Mouse (Mus musculus) kidney, embryonic 15.5 days (tissue): ENCODE results near the gene Camk2d. TPM values are rescaled to one million over a fixed set of nuclear protein-coding genes. Genes with fewer than 3 reads are reported as not detected.

Source experiments
- ATAC-seq: fragments of 200-750 bp; cut with Nextera tagmentation; replicated peaks from 2 replicates; pipeline ENCODE4 v1.8.0; 2017; ENCODE audit warnings: moderate TSS enrichment; ENCODE audit not compliant: low FRiP score
- H3K27ac ChIP-seq: fragments of 300-500 bp; sonication (generic); 2 replicates; pipeline ENCODE4 v1.5.1; 2015; ENCODE audit warnings: mild to moderate bottlenecking, inconsistent platforms
- H3K27me3 ChIP-seq: fragments of 300-500 bp; sonication (generic); 2 replicates; pipeline ENCODE4 v1.6.1; 2015; ENCODE audit warnings: inconsistent platforms
- H3K36me3 ChIP-seq: fragments of 300-500 bp; sonication (generic); 2 replicates; pipeline ENCODE4 v1.6.1; 2015; ENCODE audit warnings: inconsistent platforms
- H3K4me1 ChIP-seq: fragments of 300-500 bp; sonication (generic); 2 replicates; pipeline ENCODE4 v1.6.1; 2015; ENCODE audit warnings: inconsistent platforms
- H3K4me2 ChIP-seq: fragments of 300-500 bp; sonication (generic); 2 replicates; pipeline ENCODE4 v1.6.1; 2015; ENCODE audit warnings: moderate library complexity, mild to moderate bottlenecking, inconsistent platforms
- H3K4me3 ChIP-seq: fragments of 300-500 bp; sonication (generic); replicated peaks from 2 replicates; pipeline ENCODE4 v1.5.1; 2015; ENCODE audit warnings: mild to moderate bottlenecking, inconsistent platforms
- H3K9ac ChIP-seq: fragments of 300-500 bp; sonication (generic); 2 replicates; pipeline ENCODE4 v1.6.1; 2015; ENCODE audit warnings: mild to moderate bottlenecking, inconsistent platforms
- H3K9me3 ChIP-seq: fragments of 300-500 bp; sonication (generic); replicated peaks from 2 replicates; pipeline ENCODE4 v1.6.1; 2016; ENCODE audit warnings: inconsistent platforms
- WGBS: fragments of 180-500 bp; shearing (Covaris S2); methylation state at CpG from one replicate; pipeline ENCODE4 v1.1.7; 2015; ENCODE audit warnings: mixed read lengths; 5-methylcytosine and 5-hydroxymethylcytosine counted together
- polyA plus RNA-seq: library from polyadenylated mRNA; unstranded; fragments of >200 nt; fragmentation: Nextera tagmentation; extraction: Ambion mirVana; gene quantifications from 2 replicates; pipeline ENCODE4 v1.2.1, GENCODE M21; 2015

Camk2d gene
- polyA plus RNA-seq, 1 experiment from 2014 or later, result 30.6 TPM

DNA sequence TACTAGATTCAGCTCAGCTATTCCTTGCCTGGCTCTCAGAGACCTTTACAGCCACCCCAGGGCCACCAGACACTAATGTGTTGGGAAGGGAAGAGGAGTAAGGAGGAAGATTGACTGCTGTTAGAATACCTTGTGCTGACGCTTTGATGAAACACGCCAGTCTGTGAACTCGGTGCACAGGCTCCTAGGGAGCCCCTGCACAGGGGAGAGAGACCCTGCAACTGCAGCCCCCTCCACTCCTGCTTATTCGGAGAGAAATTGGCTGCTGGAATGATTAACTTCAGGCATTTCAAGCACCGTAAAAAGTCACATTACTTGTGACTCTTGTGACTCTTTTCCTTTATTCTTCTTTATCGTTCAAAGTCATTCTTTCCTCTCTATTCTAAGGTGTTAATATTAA is 75.2 kb downstream of the Camk2d start:
- Histone ChIP-seq H3K9ac (no peak overlapping the region), H3K4me2 (no peak overlapping the region), H3K9me3 (no peaks in the 10 kb centered on the region), H3K4me3 (no peak overlapping the region), H3K27me3 (no peaks in the 10 kb centered on the region), H3K36me3 (no peaks in the 10 kb centered on the region), H3K27ac (0 out of 2 replicates have a peak overlapping the region, but pooled peaks have one; percentile 16), H3K4me1 (peaks cover 15% of the 10 kb centered on the region)
- 39% methylated on average over 6 of the region's 6 CpGs for WGBS
- ATAC-seq, result peak; percentile 36; the same call in 1 of the 2 replicates

DNA sequence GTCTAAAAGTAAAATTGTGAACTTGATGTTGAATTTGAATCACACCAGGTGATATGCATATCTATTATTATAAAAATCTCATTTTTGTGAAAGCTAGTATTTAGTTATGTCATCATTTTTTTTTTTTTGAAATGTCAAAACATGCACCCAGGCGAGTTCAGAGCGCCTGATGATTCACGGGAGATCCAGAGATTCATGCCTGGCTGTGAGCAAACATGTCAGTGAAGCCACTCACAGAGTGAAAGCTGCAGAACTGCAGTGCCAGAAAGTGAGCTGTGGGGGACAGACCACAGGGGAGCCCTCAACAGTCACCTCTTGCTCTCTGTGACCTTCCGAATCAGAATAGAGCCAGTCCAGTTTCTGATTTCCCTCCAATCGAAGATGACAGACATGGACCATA is 84.9 kb downstream of the Camk2d start:
- no peaks in the 10 kb centered on the region for H3K36me3 ChIP-seq
- 88% methylated on average over 5 of the region's 5 CpGs for WGBS
- H3K4me1 ChIP-seq, result peaks cover 5% of the 10 kb centered on the region
- no peak overlapping the region for H3K27ac ChIP-seq
- H3K27me3 ChIP-seq, result no peaks in the 10 kb centered on the region
- no peak overlapping the region for H3K9ac ChIP-seq
- no peaks in the 10 kb centered on the region for H3K9me3 ChIP-seq
- no peak overlapping the region for H3K4me2 ChIP-seq
- H3K4me3 ChIP-seq, result no peak overlapping the region
- ATAC-seq, result no peak

DNA sequence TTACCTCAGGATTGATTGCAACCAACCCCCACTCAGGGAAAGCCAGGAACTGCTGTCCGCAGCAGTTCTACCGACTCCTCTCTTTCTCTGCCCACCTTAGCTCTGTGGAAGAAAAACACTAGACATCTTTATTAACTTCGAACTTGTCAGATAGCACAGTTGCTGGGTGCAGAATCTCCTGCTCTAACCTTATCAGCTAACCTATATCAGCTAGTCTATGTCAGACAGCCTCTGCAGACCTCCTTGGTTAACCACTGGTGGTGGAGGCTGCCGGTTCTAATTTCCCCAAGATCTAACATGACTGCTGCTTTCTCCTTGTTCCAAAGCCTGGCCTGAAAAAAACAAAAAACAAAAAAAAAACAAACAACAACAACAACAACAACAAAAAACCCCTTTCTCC is 85.9 kb downstream of the Camk2d start:
- no peaks in the 10 kb centered on the region for H3K36me3 ChIP-seq
- H3K9me3 ChIP-seq, result no peaks in the 10 kb centered on the region
- no peak overlapping the region for H3K4me3 ChIP-seq
- no peak overlapping the region for H3K27ac ChIP-seq
- no peak for ATAC-seq
- WGBS, result 56% methylated on average over 4 of the region's 4 CpGs
- H3K27me3 ChIP-seq, result no peaks in the 10 kb centered on the region
- peaks cover 5% of the 10 kb centered on the region for H3K4me1 ChIP-seq
- H3K4me2 ChIP-seq, result no peak overlapping the region
- H3K9ac ChIP-seq, result no peak overlapping the region

DNA sequence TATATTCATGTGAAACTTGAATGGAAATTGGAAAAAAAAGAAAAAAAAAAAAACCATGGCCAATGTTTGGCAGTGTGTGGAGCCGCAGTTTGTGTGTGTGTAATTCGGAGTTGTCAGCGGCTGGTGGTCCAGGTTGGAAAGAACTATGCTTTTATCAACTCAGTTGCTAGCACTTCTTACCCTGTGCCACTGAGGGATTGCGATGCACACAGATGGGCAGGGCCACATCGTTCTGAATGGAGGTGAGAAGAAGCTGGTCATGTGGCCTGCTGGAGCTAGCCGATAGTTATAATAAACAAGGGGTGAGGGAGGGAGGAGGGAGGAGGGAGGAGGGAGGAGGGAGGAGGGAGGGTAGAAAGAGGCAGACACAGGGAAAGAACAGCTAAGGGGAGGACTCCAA is 89.3 kb downstream of the Camk2d start:
- no peak for ATAC-seq
- H3K4me3 ChIP-seq, result no peak overlapping the region

DNA sequence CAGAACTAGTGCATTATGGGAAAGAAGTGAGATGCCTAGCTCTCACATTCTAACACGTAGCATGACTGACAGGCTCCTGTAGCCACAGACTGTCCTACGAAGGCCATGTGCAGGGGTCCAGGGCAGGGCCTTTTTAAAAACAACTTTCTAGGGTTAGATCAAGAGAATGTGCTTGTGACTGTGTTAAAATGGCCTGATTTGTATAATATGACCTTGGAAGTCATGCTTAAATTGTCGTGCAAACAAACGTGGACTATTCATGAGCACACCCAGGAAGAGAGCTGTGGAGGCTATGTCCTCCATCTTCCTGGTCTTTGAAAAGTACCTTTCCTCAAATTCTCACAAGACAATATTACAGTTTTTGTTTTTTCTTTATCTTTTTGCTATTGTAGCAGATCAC is 91.0 kb downstream of the Camk2d start:
- H3K4me2 ChIP-seq, result no peak overlapping the region
- WGBS, result 79% methylated on average over 4 of the region's 4 CpGs
- H3K4me1 ChIP-seq, result peaks cover 4% of the 10 kb centered on the region
- no peak overlapping the region for H3K27ac ChIP-seq
- no peak overlapping the region for H3K9ac ChIP-seq
- no peaks in the 10 kb centered on the region for H3K9me3 ChIP-seq
- no peaks in the 10 kb centered on the region for H3K27me3 ChIP-seq
- no peak overlapping the region for H3K4me3 ChIP-seq
- no peak for ATAC-seq
- H3K36me3 ChIP-seq, result no peaks in the 10 kb centered on the region

More for the DNA sequence above, 89.3 kb downstream of the Camk2d start:
- no peak overlapping the region for H3K9ac ChIP-seq
- no peak overlapping the region for H3K4me2 ChIP-seq
- peaks cover 5% of the 10 kb centered on the region for H3K4me1 ChIP-seq
- H3K27ac ChIP-seq, result no peak overlapping the region
- WGBS, result 68% methylated on average over 6 of the region's 6 CpGs
- no peaks in the 10 kb centered on the region for H3K27me3 ChIP-seq
- no peaks in the 10 kb centered on the region for H3K36me3 ChIP-seq
- H3K9me3 ChIP-seq, result no peaks in the 10 kb centered on the region

DNA sequence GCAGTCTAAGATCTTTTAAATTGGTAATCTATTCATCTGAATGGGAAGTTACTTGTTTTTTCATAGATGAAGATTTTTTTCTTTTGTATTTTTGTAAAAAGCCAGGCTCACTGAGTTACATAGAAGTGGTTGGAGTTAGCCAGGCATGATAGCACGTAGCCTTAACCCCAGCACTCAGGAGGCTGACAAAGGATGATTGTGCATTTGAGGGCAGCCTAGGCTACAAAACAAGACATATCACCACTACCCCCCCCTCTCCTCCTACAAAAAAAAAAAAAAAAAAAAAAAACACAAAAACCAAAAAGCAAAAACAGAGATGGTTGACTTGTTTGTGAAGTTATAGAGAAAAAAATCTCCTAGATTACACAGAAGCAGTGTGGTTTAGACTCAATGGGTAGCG is 92.4 kb downstream of the Camk2d start:
- no peaks in the 10 kb centered on the region for H3K27me3 ChIP-seq
- no peaks in the 10 kb centered on the region for H3K36me3 ChIP-seq
- no peak overlapping the region for H3K27ac ChIP-seq
- H3K9me3 ChIP-seq, result no peaks in the 10 kb centered on the region
- 83% methylated on average over 2 of the region's 2 CpGs for WGBS
- peaks cover 15% of the 10 kb centered on the region for H3K4me1 ChIP-seq
- H3K4me3 ChIP-seq, result no peak overlapping the region
- no peak overlapping the region for H3K9ac ChIP-seq
- ATAC-seq, result no peak
- H3K4me2 ChIP-seq, result no peak overlapping the region

DNA sequence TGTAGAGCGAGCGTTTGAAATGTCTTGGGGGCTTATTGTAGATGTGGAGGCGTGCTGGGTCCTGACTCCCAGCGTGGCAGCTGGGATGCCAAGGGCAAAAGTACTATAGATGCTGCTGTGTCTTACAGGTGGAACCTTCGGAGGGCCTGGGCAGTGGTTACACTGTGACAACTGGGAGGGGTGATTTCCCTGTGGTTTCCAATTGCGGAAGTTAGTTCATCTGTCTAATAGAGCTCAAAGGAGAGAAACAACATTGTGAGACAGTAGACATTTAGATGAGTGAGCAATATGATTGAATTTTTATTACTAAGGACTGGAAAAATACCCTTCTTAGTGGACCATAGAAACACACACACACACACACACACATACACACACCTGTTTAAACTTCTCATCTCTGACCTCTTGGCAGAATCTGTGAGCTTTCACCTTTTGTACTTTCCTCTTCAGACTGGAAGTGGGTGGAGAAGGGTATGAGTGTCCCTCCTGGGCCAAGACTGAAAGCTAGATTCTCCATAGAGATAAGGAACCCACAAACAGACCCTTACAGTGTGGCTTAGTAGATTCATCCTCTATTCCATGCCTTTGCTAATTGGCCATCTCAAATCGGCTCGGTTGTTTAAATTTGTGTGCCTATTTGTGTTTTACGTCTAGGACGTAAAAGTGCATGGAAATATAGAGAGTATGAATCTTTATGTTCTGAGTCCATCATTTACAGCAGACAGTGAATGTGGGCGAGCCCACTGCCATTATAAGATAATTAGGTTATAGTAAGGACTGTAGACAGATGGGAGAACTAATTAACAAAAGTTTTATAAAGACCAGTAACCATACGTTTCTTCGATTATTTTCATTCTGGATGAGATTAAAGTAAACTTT is 94.8 kb downstream of the Camk2d start:
- Histone ChIP-seq H3K27me3 (no peaks in the 10 kb centered on the region), H3K9ac (no peak overlapping the region), H3K4me1 (peaks cover 31% of the 10 kb centered on the region), H3K27ac (no peak overlapping the region), H3K9me3 (no peaks in the 10 kb centered on the region), H3K4me3 (no peak overlapping the region), H3K4me2 (no peak overlapping the region), H3K36me3 (no peaks in the 10 kb centered on the region)
- ATAC-seq, result no peak
- WGBS, result 82% methylated on average over 13 of the region's 13 CpGs

DNA sequence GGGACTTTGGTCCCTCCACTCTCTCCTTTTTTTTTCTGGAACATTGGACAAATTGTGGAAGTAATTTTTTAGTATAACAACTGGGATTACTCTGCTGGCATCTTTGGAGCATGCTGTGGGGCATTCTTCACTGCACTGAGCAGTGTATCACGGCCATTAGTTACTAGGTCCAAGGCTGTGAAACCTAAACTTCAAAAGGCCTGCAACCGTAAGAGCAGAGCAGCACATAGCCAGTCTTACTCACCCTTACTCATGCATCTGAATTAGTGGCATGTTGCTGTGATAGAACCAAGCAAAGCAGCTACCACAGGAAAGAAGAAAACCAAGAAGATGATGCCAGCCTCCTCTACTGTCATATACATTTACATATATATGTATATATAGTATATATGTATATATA is 95.5 kb downstream of the Camk2d start:
- ATAC-seq, result no peak
- Histone ChIP-seq H3K9me3 (no peaks in the 10 kb centered on the region), H3K4me1 (peaks cover 31% of the 10 kb centered on the region), H3K4me2 (no peak overlapping the region), H3K27ac (no peak overlapping the region), H3K9ac (no peak overlapping the region), H3K27me3 (no peaks in the 10 kb centered on the region), H3K4me3 (no peak overlapping the region), H3K36me3 (no peaks in the 10 kb centered on the region)
- WGBS, result 81% methylated on average over 2 of the region's 2 CpGs

DNA sequence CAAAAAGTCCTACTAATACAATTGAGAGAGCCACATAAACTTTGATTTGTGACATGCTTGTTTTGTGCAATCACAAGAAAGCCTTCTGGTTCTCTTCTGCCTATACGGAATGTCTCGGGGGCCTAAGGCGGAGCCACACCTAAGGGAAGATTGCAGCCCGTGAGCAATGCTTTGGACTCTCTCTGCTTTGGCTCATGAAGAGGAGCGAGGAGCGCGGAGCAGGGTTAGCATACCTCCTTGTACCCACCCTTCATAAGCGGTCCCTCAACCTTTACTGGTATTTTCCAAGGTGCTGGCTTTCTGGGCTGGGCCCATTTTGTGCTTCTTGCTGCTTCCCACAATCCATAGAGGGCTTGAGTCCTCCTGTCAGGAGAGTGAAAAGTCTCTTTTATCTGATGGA is 96.7 kb downstream of the Camk2d start:
- ATAC-seq, result peak; percentile 17; the same call in 1 of the 2 replicates
- H3K9me3 ChIP-seq, result no peaks in the 10 kb centered on the region
- peak overlapping the region; percentile 6; the same call in 1 of the 2 replicates for H3K4me3 ChIP-seq
- peak overlapping the region; percentile 28 for H3K27ac ChIP-seq
- H3K9ac ChIP-seq, result no peak overlapping the region
- WGBS, result 45% methylated on average over 8 of the region's 8 CpGs
- H3K4me2 ChIP-seq, result peak overlapping the region; percentile 43
- H3K36me3 ChIP-seq, result no peaks in the 10 kb centered on the region
- H3K27me3 ChIP-seq, result no peaks in the 10 kb centered on the region
- peaks cover 31% of the 10 kb centered on the region for H3K4me1 ChIP-seq

DNA sequence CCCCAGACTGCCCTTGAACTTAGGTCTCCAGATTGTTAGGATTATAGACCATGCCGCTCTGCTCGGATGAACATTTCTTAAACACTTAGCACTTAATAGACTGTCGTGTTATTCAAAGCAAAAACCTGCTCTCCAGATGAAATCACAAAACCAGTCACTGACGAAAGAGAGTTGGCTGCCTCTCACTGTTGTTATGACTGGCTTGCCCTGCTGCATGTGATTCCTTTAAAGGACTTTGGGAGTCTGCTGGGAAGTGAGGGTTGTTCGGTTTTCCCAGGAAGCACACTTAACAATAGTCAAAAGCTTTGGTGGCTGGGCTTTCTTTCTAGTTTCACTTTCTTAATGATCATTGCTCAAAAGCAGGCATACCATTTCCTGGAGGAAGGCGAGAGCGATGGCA is 97.2 kb downstream of the Camk2d start:
- H3K4me3 ChIP-seq, result peak overlapping the region; percentile 6
- H3K9ac ChIP-seq, result 0 out of 2 replicates have a peak overlapping the region, but pooled peaks have one; percentile 1
- H3K4me2 ChIP-seq, result peak overlapping the region; percentile 43
- WGBS, result 20% methylated on average over 7 of the region's 7 CpGs
- H3K9me3 ChIP-seq, result no peaks in the 10 kb centered on the region
- peak overlapping the region; percentile 28 for H3K27ac ChIP-seq
- peak; percentile 52 for ATAC-seq
- no peaks in the 10 kb centered on the region for H3K27me3 ChIP-seq
- peaks cover 31% of the 10 kb centered on the region for H3K4me1 ChIP-seq
- no peaks in the 10 kb centered on the region for H3K36me3 ChIP-seq

DNA sequence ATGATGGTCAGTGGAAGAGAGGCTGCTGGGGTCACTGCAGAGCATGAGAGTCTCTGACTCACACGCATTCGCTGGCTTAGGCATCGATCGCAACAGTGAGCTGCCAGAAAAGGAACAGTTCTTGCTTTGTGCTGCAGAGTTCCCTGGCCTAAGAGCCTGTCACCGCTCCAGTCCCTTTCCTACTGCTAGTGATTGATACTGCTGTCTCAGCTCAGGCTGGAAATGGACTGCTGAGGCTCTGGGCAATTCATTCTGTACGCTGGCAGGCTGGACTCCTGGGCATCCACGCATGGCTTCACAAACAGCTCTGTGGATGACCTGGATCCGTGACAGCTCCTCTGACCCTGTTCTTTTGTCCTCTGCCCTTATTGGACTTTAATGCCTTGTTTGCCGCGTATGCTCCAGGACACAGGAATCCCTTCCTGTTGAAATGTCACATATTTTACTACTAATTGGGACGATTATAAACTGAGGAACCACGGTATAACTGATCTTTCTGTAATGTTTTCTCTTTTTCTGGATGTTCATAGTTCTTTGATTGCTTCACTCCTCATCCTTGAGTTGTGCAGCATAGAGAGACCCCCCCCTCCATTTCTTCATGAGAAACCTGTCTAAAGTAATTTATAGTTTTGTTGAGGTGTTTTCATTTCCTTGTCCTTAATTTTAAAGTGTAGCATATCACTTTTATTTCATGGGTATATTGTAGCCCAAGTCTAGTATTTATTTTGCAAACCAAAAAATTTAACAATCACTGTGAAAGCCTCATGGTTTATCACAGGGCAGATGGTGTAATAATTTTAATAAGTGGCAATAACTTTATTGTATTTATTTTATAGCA is 99.6 kb downstream of the Camk2d start:
- WGBS, result 16% methylated on average over 12 of the region's 12 CpGs
- ATAC-seq, result peak; percentile 88
- H3K9ac ChIP-seq, result no peak overlapping the region
- peaks cover 33% of the 10 kb centered on the region for H3K4me1 ChIP-seq
- H3K4me2 ChIP-seq, result peak overlapping the region; percentile 30
- no peaks in the 10 kb centered on the region for H3K27me3 ChIP-seq
- no peaks in the 10 kb centered on the region for H3K36me3 ChIP-seq
- peak overlapping the region; percentile 37; the same call in 1 of the 2 replicates for H3K27ac ChIP-seq
- H3K4me3 ChIP-seq, result no peak overlapping the region
- no peaks in the 10 kb centered on the region for H3K9me3 ChIP-seq

DNA sequence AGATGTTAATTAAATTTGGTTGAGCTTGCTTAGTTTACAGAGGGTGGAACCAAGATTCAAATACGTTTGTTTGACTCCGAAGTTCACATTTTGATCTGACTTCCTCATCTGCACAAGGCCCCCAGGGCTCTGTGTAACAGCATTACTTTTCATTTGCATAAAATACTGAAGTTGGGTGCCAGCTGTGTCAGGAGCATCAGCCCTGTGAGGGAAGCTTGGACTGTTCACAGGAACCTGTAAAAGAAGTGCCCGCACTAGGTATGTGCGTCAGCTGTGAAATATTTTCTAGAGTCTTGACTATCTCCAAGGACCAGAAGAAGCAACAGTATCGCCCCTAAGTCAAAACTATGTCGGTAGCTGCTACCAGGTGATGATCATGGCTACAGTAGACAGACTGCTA is 100.5 kb downstream of the Camk2d start:
- Histone ChIP-seq H3K4me3 (no peak overlapping the region), H3K9me3 (no peaks in the 10 kb centered on the region), H3K4me2 (no peak overlapping the region), H3K9ac (no peak overlapping the region), H3K27me3 (no peaks in the 10 kb centered on the region), H3K36me3 (no peaks in the 10 kb centered on the region), H3K4me1 (peaks cover 33% of the 10 kb centered on the region), H3K27ac (no peak overlapping the region)
- WGBS, result 81% methylated on average over 6 of the region's 6 CpGs
- no peak for ATAC-seq
